Mouse (Mus musculus) frontal cortex, postnatal 14 days (tissue): ENCODE data around the gene Ttll5.

Experiments
- DNase-seq, 2 experiments: peaks; one replicate each; pipeline ENCODE4 v3.0.0; 2022; ENCODE audit warnings: low spot score in 2 of 2

The Ttll5 gene

GRCm38 (mm10) chr12:86055306-86055705 lies 230.8 kb downstream of the Ttll5 start:
- DNase-seq: no peak

- no peak for DNase-seq
Observed at GRCm38 (mm10) chr12:86056976-86057375, 232.5 kb downstream of the Ttll5 start.

- no peak for DNase-seq
Observed at GRCm38 (mm10) chr12:86057516-86057915, 233.1 kb downstream of the Ttll5 start.

- no peak for DNase-seq
Observed at GRCm38 (mm10) chr12:86059341-86059740, 234.9 kb downstream of the Ttll5 start.

- no peak for DNase-seq
Observed at GRCm38 (mm10) chr12:86064796-86065195, 240.3 kb downstream of the Ttll5 start.

- DNase-seq: no peak
Observed at GRCm38 (mm10) chr12:86071432-86071831, 247.0 kb downstream of the Ttll5 start.

- peak in 1 of 2 experiments; percentile 32 for DNase-seq
Observed at GRCm38 (mm10) chr12:86074681-86075080, 250.2 kb downstream of the Ttll5 start.

GRCm38 (mm10) chr12:86075358-86075757 lies 250.9 kb downstream of the Ttll5 start:
- DNase-seq: no peak

GRCm38 (mm10) chr12:86076321-86076901 lies 252.0 kb downstream of the Ttll5 start:
- peak in 1 of 2 experiments; percentile 34 for DNase-seq

GRCm38 (mm10) chr12:86077322-86077721 lies 252.9 kb downstream of the Ttll5 start:
- DNase-seq: no peak

GRCm38 (mm10) chr12:86077736-86078135 lies 253.3 kb downstream of the Ttll5 start:
- no peak for DNase-seq

- DNase-seq: no peak
Observed at GRCm38 (mm10) chr12:86078176-86078552, 253.7 kb downstream of the Ttll5 start.

GRCm38 (mm10) chr12:86078553-86079201 lies 254.2 kb downstream of the Ttll5 start, which contains the start of gene Tgfb3:
Gene Tgfb3, minus strand, starts transcription at chr12:86079041.
- DNase-seq: no peak

GRCm38 (mm10) chr12:86079202-86079667 lies 254.8 kb downstream of the Ttll5 start:
- DNase-seq: peak; percentile 78 to 89

- peak; percentile 55 to 78 for DNase-seq
Observed at GRCm38 (mm10) chr12:86082481-86083012, 258.1 kb downstream of the Ttll5 start, which contains the start of gene Ift43. Gene Ift43, plus strand, starts transcription at chr12:86082541.

GRCm38 (mm10) chr12:86085873-86086272 lies 261.4 kb downstream of the Ttll5 start:
- DNase-seq: peak in 1 of 2 experiments; percentile 33

- peak in 1 of 2 experiments; percentile 23 for DNase-seq
Observed at GRCm38 (mm10) chr12:86086550-86086949, 262.1 kb downstream of the Ttll5 start.

GRCm38 (mm10) chr12:86088042-86088441 lies 263.6 kb downstream of the Ttll5 start:
- no peak for DNase-seq

- no peak for DNase-seq
Observed at GRCm38 (mm10) chr12:86090764-86091163, 266.3 kb downstream of the Ttll5 start.

GRCm38 (mm10) chr12:86091601-86092132 lies 267.2 kb downstream of the Ttll5 start:
- DNase-seq: no peak

GRCm38 (mm10) chr12:86094075-86094474 lies 269.6 kb downstream of the Ttll5 start:
- DNase-seq: no peak

- DNase-seq: no peak
Observed at GRCm38 (mm10) chr12:86095806-86096205, 271.3 kb downstream of the Ttll5 start.

- DNase-seq: no peak
Observed at GRCm38 (mm10) chr12:86097781-86098180, 273.3 kb downstream of the Ttll5 start.
